In genomic region chr3:103780777-103781176, GRCm38 (mm10) we compare ENCODE assay signal across 21 mouse cellular contexts. TPM values are rescaled to one million over a fixed set of nuclear protein-coding genes. Genes with fewer than 3 reads are reported as not detected.
A peak's percentile ranks its signal among the peaks of the same experiment; 100 is the strongest.
DNase-seq lines count a peak whose midpoint lies in the region; ATAC-seq and TF ChIP-seq lines count a peak whose summit lies in the region.
"Had no signal": no experiment of that assay in that cellular context is flagged by ENCODE, and none has a peak within 500 bp of the region (broad histone marks: within the 10 kb centered on the region; RNA-seq: fewer than 3 reads in every experiment).

No protein-coding gene starts in this region.

- no peaks in the 10 kb centered on the region for H3K9me3 ChIP-seq in lung, postnatal 0 days (ENCODE audit: low read length)
- H3K9me3 ChIP-seq in CH12.LX (replicated peaks; ENCODE audit: low read length), result no peaks in the 10 kb centered on the region
- H3K9me3 ChIP-seq in midbrain, embryonic 10.5 days (replicated peaks), result no peaks in the 10 kb centered on the region
- H3K9me3 ChIP-seq: embryonic facial prominence, embryonic 12.5 days; forebrain, embryonic 15.5 days; heart, embryonic 12.5 days; hindbrain, embryonic 15.5 days had no signal

- dilution Hi-C loops in CH12.LX (cut with MboI; ENCODE audit: extremely low pct_ligation_motif_present, extremely low pct_unique_long_range_greater_than_20kb, low sequenced_read_pairs), result no loop called here

- 0 out of 2 replicates have a peak, but pooled peaks have one; percentile 37 for TF ChIP-seq EP300 in lung, postnatal 0 days (IDR thresholded peaks at IDR 0.05)
- no peak for TF ChIP-seq EP300 in CH12.LX (IDR thresholded peaks at IDR 0.05; ENCODE audit: low read length)

- 62% methylated on average over 5 of the region's 5 CpGs for WGBS in lung, postnatal 0 days
- WGBS in midbrain, embryonic 10.5 days, result 85% methylated on average over 5 of the region's 5 CpGs

- no peak overlapping the region for H3K4me2 ChIP-seq in lung, postnatal 0 days (replicated peaks; ENCODE audit: low read depth, low read length)
- peak overlapping the region; percentile 61 for H3K4me2 ChIP-seq in CH12.LX (ENCODE audit: insufficient read depth, low read depth, poor library complexity, severe bottlenecking)
- H3K4me2 ChIP-seq: embryonic facial prominence, embryonic 12.5 days; forebrain, embryonic 15.5 days; heart, embryonic 12.5 days; hindbrain, embryonic 15.5 days had no signal

- no peak for TF ChIP-seq CTCF in lung, postnatal 0 days (IDR thresholded peaks at IDR 0.05)
- TF ChIP-seq CTCF in CH12.LX (conservative IDR thresholded peaks at IDR 0.05 in 1 of 2, IDR thresholded peaks at IDR 0.05 in 1 of 2; ENCODE audit: low read depth in 2 of 2, low read length in 2 of 2), result no peak

- ATAC-seq in lung, postnatal 0 days, result no peak
- ATAC-seq: forebrain, embryonic 15.5 days had no signal

- 0 out of 2 replicates have a peak, but pooled peaks cover 3% of the 10 kb centered on the region for H3K4me1 ChIP-seq in lung, postnatal 0 days (ENCODE audit: insufficient read depth, low read depth, low read length)
- H3K4me1 ChIP-seq in CH12.LX (ENCODE audit: control insufficient read depth in 1 of 2, insufficient read depth in 2 of 2), result peaks cover 33 to 85% of the 10 kb centered on the region in 2 experiments
- peaks cover 10% of the 10 kb centered on the region; the same call in 1 of the 2 replicates for H3K4me1 ChIP-seq in midbrain, embryonic 10.5 days
- H3K4me1 ChIP-seq: embryonic facial prominence, embryonic 12.5 days; hindbrain, embryonic 15.5 days had no signal

- TF ChIP-seq POLR2A in CH12.LX (IDR thresholded peaks at IDR 0.05; ENCODE audit: low read depth, low read length), result no peak

- DNase-seq in lung, postnatal 0 days (ENCODE audit: low spot score), result no peak
- DNase-seq in lung, postnatal 10 days, result no peak
- peak; percentile 33 for DNase-seq in CD4-positive, CD25-positive, alpha-beta regulatory T cell, adult 2 months (ENCODE audit: low read depth, low spot score)
- no peak for DNase-seq in CH12.LX (ENCODE audit: extremely low read depth)
- DNase-seq in adrenal gland, postnatal 4 days (ENCODE audit: low spot score in 2 of 2), result no peak
- DNase-seq in midbrain, embryonic 10.5 days (ENCODE audit: low spot score), result no peak
- DNase-seq: adrenal gland, adult 8-10 months; cerebellum, adult 11-12 months; heart, postnatal 36 days had no signal

- no peaks in the 10 kb centered on the region for H3K27me3 ChIP-seq in lung, postnatal 0 days (replicated peaks; ENCODE audit: insufficient read depth, low read length)
- H3K27me3 ChIP-seq in CH12.LX (replicated peaks), result no peaks in the 10 kb centered on the region
- no peaks in the 10 kb centered on the region for H3K27me3 ChIP-seq in midbrain, embryonic 10.5 days (ENCODE audit: low read depth, poor library complexity, severe bottlenecking)
- H3K27me3 ChIP-seq: embryonic facial prominence, embryonic 12.5 days; forebrain, embryonic 15.5 days; heart, embryonic 12.5 days; hindbrain, embryonic 15.5 days had no signal

- in situ Hi-C loops in CH12.LX (cut with MboI; ENCODE audit: low pct_ligation_motif_present, low pct_unique_long_range_greater_than_20kb, low sequenced_read_pairs), result no loop called here

- no peak overlapping the region for H3K27ac ChIP-seq in lung, postnatal 0 days (ENCODE audit: low read length)
- H3K27ac ChIP-seq in CH12.LX (ENCODE audit: insufficient read depth, low read depth), result 0 out of 2 replicates have a peak overlapping the region, but pooled peaks have one; percentile 52
- no peak overlapping the region for H3K27ac ChIP-seq in midbrain, embryonic 10.5 days (replicated peaks)
- H3K27ac ChIP-seq: embryonic facial prominence, embryonic 12.5 days; forebrain, embryonic 15.5 days; hindbrain, embryonic 15.5 days had no signal

- H3K36me3 ChIP-seq in lung, postnatal 0 days (ENCODE audit: insufficient read depth, low read length), result peaks cover 13% of the 10 kb centered on the region
- H3K36me3 ChIP-seq in CH12.LX (replicated peaks in 1 of 2; ENCODE audit: control insufficient read depth in 1 of 2, insufficient read depth in 1 of 2, low read length in 1 of 2), result peaks cover 11 to 16% of the 10 kb centered on the region in 2 experiments
- peaks cover 20% of the 10 kb centered on the region for H3K36me3 ChIP-seq in midbrain, embryonic 10.5 days

- peaks cover 88% of the 10 kb centered on the region for H3K79me2 ChIP-seq in CH12.LX (replicated peaks; ENCODE audit: control insufficient read depth, extremely low read depth, insufficient read depth, poor library complexity, severe bottlenecking)

- H3K9ac ChIP-seq in lung, postnatal 0 days (replicated peaks; ENCODE audit: low read depth), result no peak overlapping the region
- H3K9ac ChIP-seq in CH12.LX (ENCODE audit: insufficient read depth, low read depth), result peak overlapping the region; percentile 59; the same call in 1 of the 2 replicates
- H3K9ac ChIP-seq: embryonic facial prominence, embryonic 12.5 days; forebrain, embryonic 15.5 days; heart, embryonic 12.5 days; hindbrain, embryonic 15.5 days had no signal

- H3K4me3 ChIP-seq in lung, postnatal 0 days (ENCODE audit: low read depth, low read length), result no peak overlapping the region
- H3K4me3 ChIP-seq in CH12.LX (replicated peaks in 1 of 3; ENCODE audit: low read depth in 2 of 3, low read length in 2 of 3, poor library complexity in 1 of 3), result no peak overlapping the region
- no peak overlapping the region for H3K4me3 ChIP-seq in midbrain, embryonic 10.5 days
- H3K4me3 ChIP-seq: embryonic facial prominence, embryonic 12.5 days; forebrain, embryonic 15.5 days; heart, embryonic 12.5 days; hindbrain, embryonic 15.5 days had no signal

- no peak for TF ChIP-seq RAD21 in CH12.LX (IDR thresholded peaks at IDR 0.05; ENCODE audit: low read depth, low read length)

TF ChIP-seq in CH12.LX, 34 proteins besides CTCF, POLR2A, EP300 and RAD21:
- TF ChIP-seq BHLHE40 (IDR thresholded peaks at IDR 0.05; ENCODE audit: low read depth, low read length) (peak; percentile 42), KAT2A (IDR thresholded peaks at IDR 0.05; ENCODE audit: insufficient replicate concordance, low read length) (no peak)
TF ChIP-seq in CH12.LX: peak in this region for 1.

RNA-seq across cellular contexts. Expression of gene Hipk1, which starts 10.6 kb away (rescaled TPM):
- 13.8 and 14.1 TPM in 2 replicates for polyA plus RNA-seq in lung, postnatal 0 days (2015; fragmentation: Nextera tagmentation; extraction: Ambion mirVana)
- 32.7 and 36.5 TPM in 2 replicates for total RNA-seq in CH12.LX (2012; rRNA removed)
- 25.1 and 26.2 TPM in 2 replicates for total RNA-seq in CH12.LX (2014; rRNA removed)
- 31.1 and 35.9 TPM in 2 replicates for polyA plus RNA-seq in CH12.LX (2012; ENCODE audit: insufficient read length, low read depth)
- total RNA-seq in adrenal gland, postnatal 4 days (2021), result 100 to 1,000 TPM; 126 to 134 TPM
- polyA plus RNA-seq in midbrain, embryonic 10.5 days (2016; fragmentation: Nextera tagmentation; extraction: Ambion mirVana), result 9.9 and 10.8 TPM in 2 replicates

RNA-seq across cellular contexts. Expression of gene Dclre1b, which starts 28.5 kb away (rescaled TPM):
- 15.6 and 18.0 TPM in 2 replicates for polyA plus RNA-seq in lung, postnatal 0 days (2015; fragmentation: Nextera tagmentation; extraction: Ambion mirVana)
- total RNA-seq in CH12.LX (2012; rRNA removed) (16.7 and 18.5 TPM in 2 replicates), CH12.LX (2014; rRNA removed) (9.1 and 10.2 TPM in 2 replicates)
- polyA plus RNA-seq in CH12.LX (2012; ENCODE audit: insufficient read length, low read depth), result 32.2 and 32.5 TPM in 2 replicates
- total RNA-seq in adrenal gland, postnatal 4 days (2021), result 10 to 100 TPM; 20.5 to 21.3 TPM
- polyA plus RNA-seq in midbrain, embryonic 10.5 days (2016; fragmentation: Nextera tagmentation; extraction: Ambion mirVana), result 34.8 and 40.8 TPM in 2 replicates

RNA-seq across cellular contexts. Expression of gene Ap4b1, which starts 28.5 kb away (rescaled TPM):
- polyA plus RNA-seq in lung, postnatal 0 days (2015; fragmentation: Nextera tagmentation; extraction: Ambion mirVana), result 15.1 and 16.3 TPM in 2 replicates
- total RNA-seq in CH12.LX (2012; rRNA removed), result 19.8 and 20.1 TPM in 2 replicates
- total RNA-seq in CH12.LX (2014; rRNA removed), result 31.6 and 31.9 TPM in 2 replicates
- 22.6 and 23.1 TPM in 2 replicates for polyA plus RNA-seq in CH12.LX (2012; ENCODE audit: insufficient read length, low read depth)
- total RNA-seq in adrenal gland, postnatal 4 days (2021), result 10 to 100 TPM; 18.7 to 22.1 TPM
- polyA plus RNA-seq in midbrain, embryonic 10.5 days (2016; fragmentation: Nextera tagmentation; extraction: Ambion mirVana), result 21.1 and 23.3 TPM in 2 replicates

RNA-seq across cellular contexts. Expression of gene Gm43064, which starts 28.6 kb away (rescaled TPM):
- polyA plus RNA-seq in lung, postnatal 0 days (2015; fragmentation: Nextera tagmentation; extraction: Ambion mirVana), result 0.31 TPM in 1 of 2 replicates, not detected in the other
- total RNA-seq in CH12.LX (2012; rRNA removed), result 3.1 and 4.3 TPM in 2 replicates
- total RNA-seq in CH12.LX (2014; rRNA removed), result 0.91 and 1.6 TPM in 2 replicates
- not detected in 2 replicates for polyA plus RNA-seq in CH12.LX (2012; ENCODE audit: insufficient read length, low read depth)
- not detected for total RNA-seq in adrenal gland, postnatal 4 days (2021)
- polyA plus RNA-seq in midbrain, embryonic 10.5 days (2016; fragmentation: Nextera tagmentation; extraction: Ambion mirVana), result 0.22 TPM in 2 replicates
- total RNA-seq: adrenal gland, adult 8-10 months; heart, adult 8-10 months; heart, postnatal 36 days had no signal
- polyA plus RNA-seq: forebrain, embryonic 15.5 days had no signal

RNA-seq across cellular contexts. Expression of gene Gm10964, which starts 41.6 kb away (rescaled TPM):
- polyA plus RNA-seq in lung, postnatal 0 days (2015; fragmentation: Nextera tagmentation; extraction: Ambion mirVana), result not detected in 2 replicates
- total RNA-seq in CH12.LX (2012; rRNA removed) (not detected in 2 replicates), CH12.LX (2014; rRNA removed) (not detected in 2 replicates)
- not detected in 2 replicates for polyA plus RNA-seq in CH12.LX (2012; ENCODE audit: insufficient read length, low read depth)
- total RNA-seq in adrenal gland, postnatal 4 days (2021), result not detected
- not detected in 2 replicates for polyA plus RNA-seq in midbrain, embryonic 10.5 days (2016; fragmentation: Nextera tagmentation; extraction: Ambion mirVana)
- total RNA-seq: adrenal gland, adult 8-10 months; ES-E14; gastrocnemius, adult 8-10 months; heart, adult 8-10 months; heart, postnatal 36 days had no signal
- polyA plus RNA-seq: cortical plate, adult 2 months; embryonic facial prominence, embryonic 12.5 days; forebrain, embryonic 11.5 days; forebrain, embryonic 15.5 days; gonadal fat pad, adult 2 months; heart, embryonic 12.5 days; heart, embryonic 16.5 days; hindbrain, embryonic 11.5 days; hindbrain, embryonic 15.5 days had no signal
